Mouse (Mus musculus): ENCODE measurements around the gene Sh3rf1. TPM values are rescaled to one million over a fixed set of nuclear protein-coding genes. Genes with fewer than 3 reads are reported as not detected.

The Sh3rf1 gene
- polyA plus RNA-seq, 2 experiments: 8.8 to 12.8 TPM

DNA sequence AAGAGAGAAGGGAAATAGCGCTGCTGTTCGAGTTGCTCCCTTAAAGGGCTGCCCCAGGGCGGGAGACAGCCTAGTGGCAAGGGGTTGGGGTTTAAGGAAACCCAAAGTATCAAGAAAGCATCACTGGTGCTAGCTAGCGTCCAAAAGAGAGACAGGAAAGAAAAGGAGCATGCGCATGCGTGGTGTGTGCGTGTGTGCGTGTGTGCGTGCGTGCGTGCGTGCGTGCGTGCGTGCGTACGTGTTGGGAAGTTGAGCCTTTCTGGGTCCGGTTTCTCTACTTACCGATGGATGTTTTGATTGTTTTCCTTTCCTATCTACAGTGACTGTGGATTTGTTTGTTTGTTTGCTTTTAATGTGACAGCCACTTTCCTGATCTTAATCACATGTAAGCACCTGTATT, 19.2 kb downstream of the Sh3rf1 start:
- 94% methylated on average over 19 of the region's 19 CpGs for WGBS
- Histone ChIP-seq H3K4me2 (replicated peaks; ENCODE audit: low read depth, low read length, severe bottlenecking) (no peak overlapping the region), H3K36me3 (ENCODE audit: control insufficient read depth, insufficient read depth, low read length) (peaks cover 9% of the 10 kb centered on the region; the same call in 1 of the 2 replicates), H3K4me1 (ENCODE audit: control insufficient read depth, insufficient read depth, low read length) (peaks cover 13% of the 10 kb centered on the region; the same call in 1 of the 2 replicates), H3K27me3 (ENCODE audit: control insufficient read depth, insufficient read depth, low read length) (no peaks in the 10 kb centered on the region), H3K27ac (replicated peaks; ENCODE audit: low read depth, low read length) (no peak overlapping the region), H3K9me3 (ENCODE audit: control insufficient read depth, low read length) (0 out of 2 replicates have a peak, but pooled peaks cover 5% of the 10 kb centered on the region), H3K4me3 (replicated peaks; ENCODE audit: low read length) (no peak overlapping the region), H3K9ac (ENCODE audit: low read depth, low read length, severe bottlenecking) (no peak overlapping the region)
- ATAC-seq (ENCODE audit: low FRiP score, low read depth) (no peak), DNase-seq (ENCODE audit: low spot score) (no peak)
- no peak for TF ChIP-seq POLR2A (IDR thresholded peaks at IDR 0.05; ENCODE audit: borderline replicate concordance, extremely low read depth, insufficient read depth, insufficient read length)

DNA sequence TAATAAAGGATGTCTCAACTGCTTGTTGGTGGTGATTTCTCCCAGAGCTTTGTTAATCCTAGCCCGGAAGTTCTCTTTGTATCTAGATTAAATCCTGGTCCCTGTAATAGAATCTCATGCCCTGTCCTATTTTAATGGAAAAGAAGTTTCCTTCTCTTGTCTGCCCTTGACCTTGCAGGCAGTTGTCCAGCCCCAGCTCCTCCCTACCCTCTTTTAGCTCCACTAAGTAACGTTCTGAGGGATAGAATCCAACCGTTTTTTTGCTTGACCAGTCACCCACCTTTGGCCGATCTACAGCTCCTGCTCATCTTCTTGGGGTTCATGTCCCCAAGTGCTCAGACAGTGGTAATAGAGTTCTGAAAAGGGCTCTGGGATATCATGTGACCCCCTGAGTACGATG, 19.8 kb downstream of the Sh3rf1 start:
- DNase-seq (ENCODE audit: low spot score) (no peak), ATAC-seq (ENCODE audit: low FRiP score, low read depth) (no peak)
- Histone ChIP-seq H3K9me3 (ENCODE audit: control insufficient read depth, low read length) (0 out of 2 replicates have a peak, but pooled peaks cover 5% of the 10 kb centered on the region), H3K27me3 (ENCODE audit: control insufficient read depth, insufficient read depth, low read length) (no peaks in the 10 kb centered on the region), H3K4me2 (replicated peaks; ENCODE audit: low read depth, low read length, severe bottlenecking) (no peak overlapping the region), H3K27ac (replicated peaks; ENCODE audit: low read depth, low read length) (no peak overlapping the region), H3K36me3 (ENCODE audit: control insufficient read depth, insufficient read depth, low read length) (peaks cover 9% of the 10 kb centered on the region; the same call in 1 of the 2 replicates), H3K4me3 (replicated peaks; ENCODE audit: low read length) (no peak overlapping the region), H3K4me1 (ENCODE audit: control insufficient read depth, insufficient read depth, low read length) (peaks cover 13% of the 10 kb centered on the region; the same call in 1 of the 2 replicates), H3K9ac (ENCODE audit: low read depth, low read length, severe bottlenecking) (no peak overlapping the region)
- no peak for TF ChIP-seq POLR2A (IDR thresholded peaks at IDR 0.05; ENCODE audit: borderline replicate concordance, extremely low read depth, insufficient read depth, insufficient read length)
- WGBS: 90% methylated on average over 5 of the region's 5 CpGs

DNA sequence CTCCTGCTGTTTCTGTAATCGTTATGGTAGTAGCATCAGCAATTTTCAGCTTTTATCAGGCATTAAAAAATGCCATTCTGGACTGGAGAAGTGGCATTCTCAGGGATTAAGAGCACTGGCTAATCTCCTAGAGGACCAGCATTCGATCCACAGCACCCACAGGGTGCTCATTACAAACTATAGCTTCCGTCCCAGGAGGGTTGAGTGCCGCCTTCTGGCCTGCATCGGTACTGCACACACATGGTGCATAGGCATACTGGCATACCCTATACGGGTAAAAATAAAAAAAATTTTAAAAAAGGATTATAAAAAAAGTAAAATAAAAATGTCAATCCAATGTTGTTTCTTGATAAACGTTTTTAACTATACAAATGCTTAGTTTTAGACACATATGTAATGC, 20.5 kb downstream of the Sh3rf1 start:
- H3K27me3 ChIP-seq (ENCODE audit: control insufficient read depth, insufficient read depth, low read length): no peaks in the 10 kb centered on the region
- WGBS: 91% methylated on average over 7 of the region's 7 CpGs
- TF ChIP-seq POLR2A (IDR thresholded peaks at IDR 0.05; ENCODE audit: borderline replicate concordance, extremely low read depth, insufficient read depth, insufficient read length): no peak
- 0 out of 2 replicates have a peak, but pooled peaks cover 5% of the 10 kb centered on the region for H3K9me3 ChIP-seq (ENCODE audit: control insufficient read depth, low read length)
- peaks cover 13% of the 10 kb centered on the region; the same call in 1 of the 2 replicates for H3K4me1 ChIP-seq (ENCODE audit: control insufficient read depth, insufficient read depth, low read length)
- H3K27ac ChIP-seq (replicated peaks; ENCODE audit: low read depth, low read length): no peak overlapping the region
- 0 out of 2 replicates have a peak, but pooled peaks cover 9% of the 10 kb centered on the region for H3K36me3 ChIP-seq (ENCODE audit: control insufficient read depth, insufficient read depth, low read length)
- H3K4me2 ChIP-seq (replicated peaks; ENCODE audit: low read depth, low read length, severe bottlenecking): no peak overlapping the region
- ATAC-seq (ENCODE audit: low FRiP score, low read depth) (no peak), DNase-seq (ENCODE audit: low spot score) (no peak)
- H3K9ac ChIP-seq (ENCODE audit: low read depth, low read length, severe bottlenecking): no peak overlapping the region
- H3K4me3 ChIP-seq (replicated peaks; ENCODE audit: low read length): no peak overlapping the region

DNA sequence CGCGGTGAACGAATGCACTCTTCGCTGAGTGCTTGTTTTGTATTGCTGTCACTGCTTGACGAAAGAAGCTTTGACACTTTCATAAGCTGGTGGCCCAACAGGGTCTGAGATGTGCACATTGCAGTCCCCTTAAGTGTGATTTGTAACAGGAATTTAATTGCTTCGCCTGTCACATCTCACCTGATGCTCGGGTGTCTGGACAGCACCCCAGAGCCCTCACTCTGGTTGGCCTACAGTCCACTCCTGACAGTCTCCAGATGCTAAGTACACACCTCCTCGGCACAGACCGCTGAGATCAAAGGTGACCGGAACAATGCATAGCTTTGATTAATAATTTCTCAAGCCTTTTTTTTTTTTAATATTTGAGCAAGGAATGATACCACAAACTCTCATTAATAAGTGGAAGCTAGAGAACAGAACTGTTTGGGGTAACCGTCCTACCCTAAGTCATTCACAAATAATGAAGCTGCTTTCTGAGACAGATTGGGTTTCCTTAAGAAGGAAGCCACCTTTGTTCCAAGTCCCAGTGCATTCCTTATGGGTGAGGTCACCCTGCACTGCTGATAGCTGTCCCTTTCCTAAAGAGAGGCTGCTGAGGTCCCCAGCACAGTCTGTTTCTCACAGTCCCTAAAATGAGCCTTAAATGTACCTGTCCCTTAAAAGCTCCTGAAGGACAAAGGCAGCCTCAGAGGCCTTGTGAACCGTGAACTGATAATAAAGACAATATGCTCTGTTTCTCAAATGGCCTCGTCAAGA, 23.8 kb downstream of the Sh3rf1 start:
- Histone ChIP-seq H3K27ac (replicated peaks; ENCODE audit: low read depth, low read length) (no peak overlapping the region), H3K4me1 (ENCODE audit: control insufficient read depth, insufficient read depth, low read length) (peaks cover 9% of the 10 kb centered on the region), H3K4me3 (replicated peaks; ENCODE audit: low read length) (no peak overlapping the region), H3K4me2 (replicated peaks; ENCODE audit: low read depth, low read length, severe bottlenecking) (no peak overlapping the region), H3K9ac (ENCODE audit: low read depth, low read length, severe bottlenecking) (no peak overlapping the region), H3K36me3 (ENCODE audit: control insufficient read depth, insufficient read depth, low read length) (peaks cover 4% of the 10 kb centered on the region; the same call in 1 of the 2 replicates), H3K27me3 (ENCODE audit: control insufficient read depth, insufficient read depth, low read length) (no peaks in the 10 kb centered on the region), H3K9me3 (ENCODE audit: control insufficient read depth, low read length) (peaks cover 8% of the 10 kb centered on the region; the same call in 1 of the 2 replicates)
- no peak for DNase-seq (ENCODE audit: low spot score)
- ATAC-seq (ENCODE audit: low FRiP score, low read depth): no peak
- no peak for TF ChIP-seq POLR2A (IDR thresholded peaks at IDR 0.05; ENCODE audit: borderline replicate concordance, extremely low read depth, insufficient read depth, insufficient read length)
- 69% methylated on average over 13 of the region's 13 CpGs for WGBS

DNA sequence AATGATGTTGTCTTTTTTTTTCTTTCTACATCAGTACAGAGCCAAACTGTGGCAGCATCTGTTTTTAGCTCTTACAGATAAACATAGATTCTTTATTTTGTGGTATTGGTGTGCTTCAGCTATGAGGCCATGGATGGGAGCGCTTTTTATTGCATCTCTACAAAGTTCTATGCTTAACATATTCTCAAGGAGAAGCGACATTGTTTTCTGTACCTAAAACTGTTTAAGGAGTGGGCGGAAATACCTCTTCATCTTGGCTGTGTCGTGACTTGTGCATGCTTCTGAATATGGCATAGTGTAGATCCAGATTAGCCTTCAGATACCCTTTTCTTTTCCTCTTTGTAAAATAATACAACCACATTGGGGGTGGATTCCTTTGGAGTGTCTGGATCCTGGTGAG, 25.8 kb downstream of the Sh3rf1 start:
- Histone ChIP-seq H3K9me3 (ENCODE audit: control insufficient read depth, low read length) (peaks cover 8% of the 10 kb centered on the region; the same call in 1 of the 2 replicates), H3K4me1 (ENCODE audit: control insufficient read depth, insufficient read depth, low read length) (peaks cover 12% of the 10 kb centered on the region), H3K4me3 (replicated peaks; ENCODE audit: low read length) (no peak overlapping the region), H3K4me2 (replicated peaks; ENCODE audit: low read depth, low read length, severe bottlenecking) (no peak overlapping the region), H3K27ac (replicated peaks; ENCODE audit: low read depth, low read length) (no peak overlapping the region), H3K9ac (ENCODE audit: low read depth, low read length, severe bottlenecking) (no peak overlapping the region), H3K27me3 (ENCODE audit: control insufficient read depth, insufficient read depth, low read length) (no peaks in the 10 kb centered on the region), H3K36me3 (ENCODE audit: control insufficient read depth, insufficient read depth, low read length) (peaks cover 2% of the 10 kb centered on the region; the same call in 1 of the 2 replicates)
- DNase-seq (ENCODE audit: low spot score) (no peak), ATAC-seq (ENCODE audit: low FRiP score, low read depth) (no peak)
- WGBS: 92% methylated on average over 4 of the region's 4 CpGs
- no peak for TF ChIP-seq POLR2A (IDR thresholded peaks at IDR 0.05; ENCODE audit: borderline replicate concordance, extremely low read depth, insufficient read depth, insufficient read length)

All from limb, embryonic 14.5 days (tissue).